Comparison of ENCODE assay signal across 23 mouse cellular contexts in genomic region chr8:115883808-115884207, GRCm38 (mm10).
DNase-seq lines count a peak whose midpoint lies in the region; ATAC-seq and TF ChIP-seq lines count a peak whose summit lies in the region.
"Had no signal": no experiment of that assay in that cellular context is flagged by ENCODE, and none has a peak within 500 bp of the region (broad histone marks: within the 10 kb centered on the region; RNA-seq: fewer than 3 reads in every experiment).

No protein-coding gene starts in this region.

- H3K4me1 ChIP-seq in heart, embryonic 12.5 days (replicated peaks) = no peaks in the 10 kb centered on the region
- 0 out of 2 replicates have a peak, but pooled peaks cover 2% of the 10 kb centered on the region for H3K4me1 ChIP-seq in lung, embryonic 14.5 days (ENCODE audit: insufficient read depth)
- H3K4me1 ChIP-seq: embryonic facial prominence, embryonic 10.5 days; embryonic facial prominence, embryonic 12.5 days; forebrain, embryonic 13.5 days had no signal

- H3K9ac ChIP-seq in heart, embryonic 12.5 days = no peak overlapping the region
- H3K9ac ChIP-seq in lung, embryonic 14.5 days = no peak overlapping the region
- H3K9ac ChIP-seq: embryonic facial prominence, embryonic 12.5 days; forebrain, embryonic 13.5 days had no signal

- H3K9me3 ChIP-seq in heart, embryonic 12.5 days (replicated peaks) = no peaks in the 10 kb centered on the region
- no peaks in the 10 kb centered on the region for H3K9me3 ChIP-seq in lung, embryonic 14.5 days (ENCODE audit: low read depth, low read length)
- H3K9me3 ChIP-seq: embryonic facial prominence, embryonic 10.5 days; embryonic facial prominence, embryonic 12.5 days; forebrain, embryonic 13.5 days had no signal

- WGBS in heart, embryonic 12.5 days = 39% methylated on average over 3 of the region's 3 CpGs
- WGBS in lung, embryonic 14.5 days = 34% methylated on average over 3 of the region's 3 CpGs

- no peaks in the 10 kb centered on the region for H3K36me3 ChIP-seq in heart, embryonic 12.5 days
- H3K36me3 ChIP-seq in lung, embryonic 14.5 days (ENCODE audit: insufficient read depth) = no peaks in the 10 kb centered on the region
- H3K36me3 ChIP-seq: embryonic facial prominence, embryonic 10.5 days; embryonic facial prominence, embryonic 12.5 days; G1E had no signal

- H3K27me3 ChIP-seq in heart, embryonic 12.5 days (replicated peaks) = no peaks in the 10 kb centered on the region
- no peaks in the 10 kb centered on the region for H3K27me3 ChIP-seq in lung, embryonic 14.5 days (ENCODE audit: insufficient read depth, low read length)
- H3K27me3 ChIP-seq: embryonic facial prominence, embryonic 12.5 days; forebrain, embryonic 13.5 days; Patski had no signal

- no peak overlapping the region for H3K4me3 ChIP-seq in heart, embryonic 12.5 days
- no peak overlapping the region for H3K4me3 ChIP-seq in lung, embryonic 14.5 days (ENCODE audit: low read depth, low read length)
- H3K4me3 ChIP-seq: embryonic facial prominence, embryonic 10.5 days; embryonic facial prominence, embryonic 12.5 days; forebrain, embryonic 13.5 days had no signal

- H3K4me2 ChIP-seq in heart, embryonic 12.5 days = no peak overlapping the region
- H3K4me2 ChIP-seq in lung, embryonic 14.5 days = no peak overlapping the region
- H3K4me2 ChIP-seq: embryonic facial prominence, embryonic 12.5 days; forebrain, embryonic 13.5 days had no signal

- H3K27ac ChIP-seq in heart, embryonic 12.5 days (ENCODE audit: poor library complexity, severe bottlenecking) = no peak overlapping the region
- no peak overlapping the region for H3K27ac ChIP-seq in lung, embryonic 14.5 days (ENCODE audit: low read depth)
- H3K27ac ChIP-seq: embryonic facial prominence, embryonic 10.5 days; embryonic facial prominence, embryonic 12.5 days; forebrain, embryonic 13.5 days had no signal

- no peak for TF ChIP-seq CTCF in lung, embryonic 14.5 days (IDR thresholded peaks at IDR 0.05; ENCODE audit: low read depth)

- DNase-seq in heart, adult 11 months = peak; percentile 29
- DNase-seq in lung, embryonic 14.5 days = peak; percentile 42
- no peak for DNase-seq in lung, postnatal 14 days
- peak; percentile 25 for DNase-seq in lung, postnatal 10 days
- no peak for DNase-seq in lung, postnatal 4 days
- DNase-seq in lung, postnatal 36 days = peak; percentile 21
- DNase-seq: adrenal gland, adult 8-10 months; adrenal gland, postnatal 14 days; adrenal gland, postnatal 36 days; B cell, adult 2 months; cerebellum, adult 11-12 months; cerebellum, adult 2 months; cerebellum, adult 9-10 months; cerebellum, postnatal 10 days; cerebellum, postnatal 25 days had no signal

- no peak for ATAC-seq in heart, embryonic 12.5 days (ENCODE audit: insufficient number of reproducible peaks, low FRiP score)
- peak; percentile 41; the same call in 1 of the 2 replicates for ATAC-seq in lung, embryonic 14.5 days (ENCODE audit: insufficient read depth)
- ATAC-seq: activated CD4-positive, CD25-positive, alpha-beta regulatory T cell, adult 4 months; CD4-positive, CD25-positive, alpha-beta regulatory T cell, adult 4 months; forebrain, embryonic 13.5 days; Patski had no signal

Comparison
In these comparisons a context has a peak if more than half of its experiments do, and no peak if none do; other contexts are left out.
1. DNase-seq: peak in heart, adult 11 months (single experiment), lung, embryonic 14.5 days (single experiment), lung, postnatal 10 days (single experiment) and lung, postnatal 36 days (single experiment); none in lung, postnatal 14 days (single experiment) and lung, postnatal 4 days (0 of 2).